Mouse (Mus musculus) midbrain, embryonic 14.5 days (tissue): ENCODE measurements around the gene Disc1. TPM values are rescaled to one million over a fixed set of nuclear protein-coding genes. Genes with fewer than 3 reads are reported as not detected.

Source experiments
- ATAC-seq: fragments of 200-750 bp; cut with Nextera tagmentation; 2 replicates; pipeline ENCODE4 v1.8.0; 2017; ENCODE audit warnings: moderate number of reproducible peaks, moderate library complexity; ENCODE audit not compliant: low FRiP score, low TSS enrichment
- DNase-seq: peaks from one replicate; pipeline ENCODE4 v3.0.0-alpha.2; 2015
- H3K27ac ChIP-seq: fragments of 300-500 bp; sonication (generic); replicated peaks from 2 replicates; pipeline ENCODE4 v1.5.1; 2014; ENCODE audit warnings: mild to moderate bottlenecking, low read depth, low read length, moderate library complexity
- H3K27me3 ChIP-seq: fragments of 300-500 bp; sonication (generic); 2 replicates; pipeline ENCODE4 v1.6.1; 2014; ENCODE audit warnings: low read length, control low read depth, mixed read lengths; ENCODE audit not compliant: control insufficient read depth, insufficient read depth
- H3K36me3 ChIP-seq: fragments of 300-500 bp; sonication (generic); 2 replicates; pipeline ENCODE4 v1.6.1; 2014; ENCODE audit warnings: low read length, control low read depth; ENCODE audit not compliant: control insufficient read depth, insufficient read depth
- H3K4me1 ChIP-seq: fragments of 300-500 bp; sonication (generic); 2 replicates; pipeline ENCODE4 v1.6.1; 2014; ENCODE audit warnings: mild to moderate bottlenecking, antibody characterized with exemption, low read length, control low read depth; ENCODE audit not compliant: control insufficient read depth, insufficient read depth
- H3K4me2 ChIP-seq: fragments of 300-500 bp; sonication (generic); 2 replicates; pipeline ENCODE4 v1.6.1; 2014; ENCODE audit warnings: mild to moderate bottlenecking, low read length, moderate library complexity
- H3K4me3 ChIP-seq: fragments of 300-500 bp; sonication (generic); replicated peaks from 2 replicates; pipeline ENCODE4 v1.5.1; 2014; ENCODE audit warnings: low read depth, low read length
- H3K9ac ChIP-seq: fragments of 300-500 bp; sonication (generic); replicated peaks from 2 replicates; pipeline ENCODE4 v1.6.1; 2014; ENCODE audit warnings: mild to moderate bottlenecking, low read length, moderate library complexity
- H3K9me3 ChIP-seq: fragments of 300-500 bp; sonication (generic); 2 replicates; pipeline ENCODE4 v1.6.1; 2016; ENCODE audit warnings: low read length, control low read depth, mixed read lengths; ENCODE audit not compliant: control insufficient read depth
- WGBS: fragments of 180-500 bp; shearing (Covaris S2); extraction: QIAGEN DNeasy Blood & Tissue Kit; methylation state at CpG from one replicate; pipeline ENCODE4 v1.1.7; 2014; 5-methylcytosine and 5-hydroxymethylcytosine counted together
- polyA plus RNA-seq: library from polyadenylated mRNA; unstranded; fragments of >200 nt; fragmentation: Nextera tagmentation; extraction: Ambion mirVana; gene quantifications from 2 replicates; pipeline ENCODE4 v1.2.1, GENCODE M21; 2014

Gene Disc1
- polyA plus RNA-seq, 1 experiment from 2014 or later = 0.78 TPM

DNA sequence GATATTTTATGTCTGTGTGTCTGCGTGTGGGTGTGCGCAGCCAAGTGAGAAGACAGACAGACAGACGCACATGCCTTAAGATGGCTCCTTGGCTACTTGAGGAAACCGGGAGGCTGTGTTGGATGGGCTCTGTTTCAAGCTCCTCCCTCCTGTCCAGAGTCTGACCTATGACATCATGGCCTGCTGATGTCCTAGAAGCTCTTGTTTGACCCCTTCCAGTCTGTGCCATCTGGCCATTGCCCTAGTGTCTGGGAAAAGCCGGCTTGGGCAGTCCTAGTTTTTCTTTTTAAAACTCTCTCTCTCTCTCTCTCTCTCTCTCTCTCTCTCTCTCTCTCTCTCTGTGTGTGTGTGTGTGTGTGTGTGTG is 103.6 kb downstream of the Disc1 start:
- Histone ChIP-seq H3K36me3 (no peaks in the 10 kb centered on the region), H3K9ac (no peak overlapping the region), H3K27ac (no peak overlapping the region), H3K27me3 (no peaks in the 10 kb centered on the region; the same call in none of the 2 replicates), H3K4me3 (no peak overlapping the region), H3K4me2 (no peak overlapping the region), H3K9me3 (no peaks in the 10 kb centered on the region), H3K4me1 (no peaks in the 10 kb centered on the region; the same call in 1 of the 2 replicates)
- WGBS = 82% methylated on average over 5 of the region's 5 CpGs
- ATAC-seq (no peak), DNase-seq (no peak)

DNA sequence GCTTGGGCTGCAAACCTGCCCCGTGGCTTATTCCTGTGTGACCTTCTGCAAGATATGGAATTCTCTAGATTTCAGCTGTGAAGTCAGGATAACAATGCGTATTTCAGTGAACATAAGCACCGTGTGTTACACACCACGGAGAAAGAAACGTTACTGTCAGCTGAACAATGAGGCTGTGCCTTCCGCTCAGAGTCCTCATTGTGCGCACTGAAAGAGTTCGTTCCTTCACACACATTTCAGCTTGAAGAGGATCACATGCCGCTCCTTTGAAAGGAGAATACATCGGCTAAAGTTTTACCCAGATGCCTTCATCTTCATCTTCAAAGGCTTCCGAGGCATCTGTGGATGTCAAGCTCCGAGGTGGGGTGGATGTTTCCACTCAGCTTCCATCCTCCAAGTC is 105.4 kb downstream of the Disc1 start:
- Histone ChIP-seq H3K4me3 (no peak overlapping the region), H3K9ac (no peak overlapping the region), H3K4me1 (no peaks in the 10 kb centered on the region; the same call in 1 of the 2 replicates), H3K36me3 (no peaks in the 10 kb centered on the region), H3K27me3 (no peaks in the 10 kb centered on the region; the same call in none of the 2 replicates), H3K9me3 (no peaks in the 10 kb centered on the region), H3K27ac (no peak overlapping the region), H3K4me2 (0 out of 2 replicates have a peak overlapping the region, but pooled peaks have one; percentile 10)
- ATAC-seq = no peak
- peak; percentile 54 for DNase-seq
- 10% methylated on average over 12 of the region's 12 CpGs for WGBS

DNA sequence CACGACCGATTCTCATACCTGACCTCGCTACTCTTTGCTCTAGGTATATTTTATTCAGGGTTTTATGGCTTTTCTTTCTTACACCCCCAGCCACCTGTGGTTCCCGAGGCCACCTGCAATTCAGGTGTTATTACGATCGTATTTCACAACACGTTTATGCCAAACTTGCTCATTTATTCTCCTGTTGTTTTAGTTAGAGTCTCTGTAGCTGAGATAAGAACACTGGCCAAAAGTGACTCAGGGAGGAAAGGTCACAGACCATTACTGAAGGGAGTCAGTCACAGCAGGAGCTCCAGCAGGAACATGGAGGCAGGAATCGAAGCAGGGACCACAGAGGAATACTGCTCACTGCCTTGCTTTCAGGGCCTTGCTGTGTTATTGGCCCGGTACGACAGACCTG is 109.5 kb downstream of the Disc1 start:
- no peak overlapping the region for H3K27ac ChIP-seq
- H3K36me3 ChIP-seq = no peaks in the 10 kb centered on the region
- no peaks in the 10 kb centered on the region for H3K9me3 ChIP-seq
- peaks cover 7% of the 10 kb centered on the region; the same call in 1 of the 2 replicates for H3K4me1 ChIP-seq
- ATAC-seq (no peak), DNase-seq (no peak)
- H3K4me3 ChIP-seq = no peak overlapping the region
- no peaks in the 10 kb centered on the region; the same call in none of the 2 replicates for H3K27me3 ChIP-seq
- 89% methylated on average over 10 of the region's 10 CpGs for WGBS
- H3K9ac ChIP-seq = no peak overlapping the region
- H3K4me2 ChIP-seq = no peak overlapping the region

DNA sequence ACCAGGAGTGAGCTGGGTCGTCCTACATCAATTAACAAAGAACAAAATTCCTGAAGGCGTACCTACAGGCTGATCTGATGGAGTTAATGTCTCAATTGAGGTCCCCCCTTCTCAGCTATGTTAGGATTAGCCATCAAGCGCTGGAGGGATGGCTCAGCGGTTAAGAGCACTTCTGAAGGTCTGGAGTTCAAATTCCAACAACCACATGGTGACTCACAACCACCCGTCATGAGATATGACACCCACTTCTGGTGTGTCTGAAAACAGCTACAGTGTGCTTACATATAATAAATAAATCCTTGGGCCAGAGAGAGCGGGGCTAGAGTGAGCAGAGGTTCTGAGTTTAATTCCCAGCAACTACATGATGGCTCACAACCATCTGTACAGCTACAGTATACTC is 109.9 kb downstream of the Disc1 start:
- 85% methylated on average over 6 of the region's 6 CpGs for WGBS
- H3K4me3 ChIP-seq = no peak overlapping the region
- ATAC-seq = no peak

DNA sequence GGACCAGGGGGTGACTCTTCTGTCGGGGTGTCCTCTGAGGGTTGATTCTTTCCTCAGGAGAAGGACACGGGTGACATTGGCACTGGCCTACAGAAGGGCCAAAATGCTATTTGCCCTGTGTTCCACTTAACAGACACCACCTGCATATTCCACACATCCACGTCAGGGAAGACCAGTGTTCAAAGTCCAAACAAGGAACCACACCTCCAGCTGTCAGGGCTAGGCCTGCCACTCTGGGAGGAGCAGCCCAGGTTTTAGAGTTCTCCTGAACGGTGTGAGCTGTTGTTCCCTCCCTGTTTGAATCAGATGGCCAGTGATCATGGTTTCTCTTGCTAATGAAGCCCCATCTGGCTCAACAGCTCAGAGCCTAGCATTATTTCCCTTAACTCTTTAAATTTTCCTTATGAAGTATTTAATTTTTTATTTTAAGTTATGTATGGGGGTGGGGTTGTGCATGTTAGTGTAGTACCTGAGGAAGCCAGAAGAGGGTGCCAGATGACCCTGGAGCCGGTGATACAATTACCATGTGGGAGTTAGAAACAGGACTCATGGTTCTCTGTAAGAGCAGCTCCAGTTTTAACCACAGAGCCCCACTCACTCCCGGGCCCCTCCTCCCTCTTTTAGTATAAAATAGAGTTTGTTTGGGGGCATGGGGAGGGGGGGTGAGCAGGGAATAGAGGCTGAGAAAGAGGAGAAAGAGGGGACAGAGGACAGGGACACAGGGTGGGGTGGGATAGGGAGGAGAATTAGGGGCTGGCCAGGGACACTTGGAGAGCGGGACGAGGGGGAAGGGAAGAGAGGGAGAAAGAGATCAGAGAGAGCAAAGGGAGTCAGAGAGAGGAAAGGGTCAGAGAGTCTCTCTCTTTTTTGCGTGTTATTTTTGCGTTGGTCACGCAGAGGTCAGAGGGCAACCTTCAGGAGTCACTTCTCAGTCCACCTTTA is 111.8 kb downstream of the Disc1 start:
- Histone ChIP-seq H3K36me3 (no peaks in the 10 kb centered on the region), H3K27me3 (no peaks in the 10 kb centered on the region; the same call in 1 of the 2 replicates), H3K4me1 (peaks cover 16% of the 10 kb centered on the region; the same call in 1 of the 2 replicates), H3K9ac (no peak overlapping the region), H3K9me3 (no peaks in the 10 kb centered on the region), H3K4me2 (no peak overlapping the region), H3K27ac (no peak overlapping the region), H3K4me3 (no peak overlapping the region)
- WGBS = 73% methylated on average over 11 of the region's 11 CpGs
- peak; percentile 49 for DNase-seq
- ATAC-seq = no peak

More for the DNA sequence above, 109.9 kb downstream of the Disc1 start:
- Histone ChIP-seq H3K27me3 (no peaks in the 10 kb centered on the region; the same call in none of the 2 replicates), H3K36me3 (no peaks in the 10 kb centered on the region), H3K4me2 (no peak overlapping the region), H3K27ac (no peak overlapping the region), H3K9ac (no peak overlapping the region), H3K4me1 (peaks cover 8% of the 10 kb centered on the region; the same call in 1 of the 2 replicates), H3K9me3 (no peaks in the 10 kb centered on the region)
- no peak for DNase-seq

DNA sequence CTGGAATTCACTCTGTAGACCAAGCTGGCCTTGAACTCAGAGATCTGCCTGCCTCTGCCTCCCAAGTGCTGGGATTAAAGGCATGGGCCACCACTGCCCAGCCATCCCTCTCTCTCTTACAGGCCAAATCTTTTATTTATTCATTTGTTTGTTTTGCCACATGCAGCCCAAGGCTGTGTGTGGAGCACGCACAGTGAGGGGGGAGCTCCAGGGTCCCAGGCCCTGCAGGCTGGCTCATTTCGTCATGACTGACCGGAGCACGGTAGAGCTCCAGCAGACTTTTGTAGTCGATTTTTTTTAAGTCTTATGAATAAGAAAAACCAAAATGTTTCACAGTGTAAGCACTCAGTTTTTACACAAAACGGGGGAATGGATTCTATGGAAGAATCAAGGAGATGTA is 112.5 kb downstream of the Disc1 start:
- Histone ChIP-seq H3K4me3 (no peak overlapping the region), H3K9me3 (no peaks in the 10 kb centered on the region), H3K4me2 (no peak overlapping the region), H3K9ac (no peak overlapping the region), H3K4me1 (peaks cover 16% of the 10 kb centered on the region; the same call in 1 of the 2 replicates), H3K27ac (no peak overlapping the region), H3K36me3 (no peaks in the 10 kb centered on the region), H3K27me3 (no peaks in the 10 kb centered on the region)
- ATAC-seq (no peak), DNase-seq (peak; percentile 25)
- 37% methylated on average over 6 of the region's 6 CpGs for WGBS

DNA sequence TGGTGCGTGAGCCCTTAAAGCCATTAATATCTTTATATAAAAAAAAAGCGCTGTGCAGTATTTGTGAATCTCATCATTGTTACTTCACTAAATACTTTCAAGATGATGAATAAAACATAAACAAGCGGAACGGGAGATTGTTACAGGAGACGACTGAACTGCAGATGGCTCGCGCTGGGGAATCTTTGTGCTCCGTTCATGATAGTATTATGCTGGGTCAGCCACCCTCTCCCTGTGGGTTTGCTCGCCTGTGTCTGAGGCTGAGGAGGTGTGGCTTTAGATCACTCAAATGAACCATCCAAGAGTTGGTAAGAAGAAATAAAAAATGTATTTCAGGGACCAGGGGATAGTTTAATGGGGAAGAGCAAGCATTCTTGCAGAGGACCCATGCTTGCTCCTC is 113.0 kb downstream of the Disc1 start:
- 0 out of 2 replicates have a peak, but pooled peaks cover under 1% of the 10 kb centered on the region for H3K27me3 ChIP-seq
- H3K4me2 ChIP-seq = no peak overlapping the region
- DNase-seq = peak; percentile 66
- H3K9me3 ChIP-seq = no peaks in the 10 kb centered on the region
- ATAC-seq = no peak; the same call in 1 of the 2 replicates
- WGBS = 12% methylated on average over 9 of the region's 9 CpGs
- H3K4me3 ChIP-seq = no peak overlapping the region
- H3K9ac ChIP-seq = no peak overlapping the region
- peaks cover 16% of the 10 kb centered on the region; the same call in 1 of the 2 replicates for H3K4me1 ChIP-seq
- H3K36me3 ChIP-seq = no peaks in the 10 kb centered on the region
- H3K27ac ChIP-seq = 0 out of 2 replicates have a peak overlapping the region, but pooled peaks have one; percentile 32

DNA sequence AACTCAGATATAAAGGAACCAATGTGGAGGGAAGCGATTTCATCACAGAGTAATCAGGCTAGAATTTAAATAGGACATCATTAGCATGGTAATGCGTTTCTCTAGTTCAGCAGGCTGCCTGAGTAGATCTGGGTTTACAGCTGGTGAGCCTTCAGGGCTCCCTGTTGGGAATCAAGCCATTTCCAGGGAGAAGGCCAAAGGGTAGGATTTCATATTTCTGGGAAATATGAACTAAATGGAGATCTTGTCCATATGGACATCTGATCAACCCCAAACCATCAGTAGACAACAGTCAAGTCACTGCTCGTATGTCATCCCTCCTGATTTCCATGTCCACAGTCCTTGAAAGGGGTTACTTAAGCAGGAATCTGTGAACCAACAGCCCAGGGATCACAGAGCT is 115.6 kb downstream of the Disc1 start:
- H3K4me1 ChIP-seq = peaks cover 24% of the 10 kb centered on the region
- 22% methylated on average over 3 of the region's 3 CpGs for WGBS
- ATAC-seq (no peak), DNase-seq (peak; percentile 45)
- H3K4me3 ChIP-seq = no peak overlapping the region
- H3K27ac ChIP-seq = peak overlapping the region; percentile 60
- no peak overlapping the region for H3K9ac ChIP-seq
- H3K9me3 ChIP-seq = no peaks in the 10 kb centered on the region
- H3K4me2 ChIP-seq = no peak overlapping the region
- 0 out of 2 replicates have a peak, but pooled peaks cover 7% of the 10 kb centered on the region for H3K27me3 ChIP-seq
- H3K36me3 ChIP-seq = no peaks in the 10 kb centered on the region
